Mouse (Mus musculus): Measurements from ENCODE around the gene Gramd1b.
A peak's percentile ranks its signal among the peaks of the same experiment; 100 is the strongest.

Gramd1b gene

GRCm38 (mm10) chr9:40531027-40531621 is at the start of gene Gramd1b:
Gramd1b (minus strand) TSS chr9:40531383.
- DNase-seq (ENCODE audit: low spot score) = peak; percentile 56

GRCm38 (mm10) chr9:40578726-40579625 is 47.8 kb upstream of the Gramd1b start:
- no peak for DNase-seq (ENCODE audit: low spot score)

GRCm38 (mm10) chr9:40577132-40577531 is 45.9 kb upstream of the Gramd1b start:
- no peak for DNase-seq (ENCODE audit: low spot score)

- peak; percentile 19 for DNase-seq (ENCODE audit: low spot score)
These were observed 44.1 kb upstream of the Gramd1b start for GRCm38 (mm10) chr9:40575053-40575985.

GRCm38 (mm10) chr9:40571280-40571679 is 40.1 kb upstream of the Gramd1b start:
- no peak for DNase-seq (ENCODE audit: low spot score)

- DNase-seq (ENCODE audit: low spot score) = no peak
These were observed 36.9 kb upstream of the Gramd1b start for GRCm38 (mm10) chr9:40568070-40568469.

- DNase-seq (ENCODE audit: low spot score) = no peak
These were observed 32.6 kb upstream of the Gramd1b start for GRCm38 (mm10) chr9:40563750-40564149.

- no peak for DNase-seq (ENCODE audit: low spot score)
These were observed 28.5 kb upstream of the Gramd1b start for GRCm38 (mm10) chr9:40559646-40560045.

- no peak for DNase-seq (ENCODE audit: low spot score)
These were observed 26.6 kb upstream of the Gramd1b start for GRCm38 (mm10) chr9:40557796-40558195.

GRCm38 (mm10) chr9:40556396-40556795 is 25.2 kb upstream of the Gramd1b start:
- no peak for DNase-seq (ENCODE audit: low spot score)

GRCm38 (mm10) chr9:40555243-40555642 is 24.1 kb upstream of the Gramd1b start:
- DNase-seq (ENCODE audit: low spot score) = no peak

GRCm38 (mm10) chr9:40547876-40548275 is 16.7 kb upstream of the Gramd1b start:
- no peak for DNase-seq (ENCODE audit: low spot score)

GRCm38 (mm10) chr9:40545193-40545592 is 14.0 kb upstream of the Gramd1b start:
- no peak for DNase-seq (ENCODE audit: low spot score)

GRCm38 (mm10) chr9:40539588-40540140 is 8.5 kb upstream of the Gramd1b start:
- DNase-seq (ENCODE audit: low spot score) = no peak

- peak; percentile 13 for DNase-seq (ENCODE audit: low spot score)
These were observed 6.5 kb upstream of the Gramd1b start for GRCm38 (mm10) chr9:40537708-40538105.

GRCm38 (mm10) chr9:40537044-40537707 is 6.0 kb upstream of the Gramd1b start:
- no peak for DNase-seq (ENCODE audit: low spot score)

GRCm38 (mm10) chr9:40530536-40530935 is 647 bp downstream of the Gramd1b start:
- DNase-seq (ENCODE audit: low spot score) = no peak

- no peak for DNase-seq (ENCODE audit: low spot score)
These were observed 2.5 kb downstream of the Gramd1b start for GRCm38 (mm10) chr9:40528733-40529132.

- DNase-seq (ENCODE audit: low spot score) = no peak
These were observed 4.3 kb downstream of the Gramd1b start for GRCm38 (mm10) chr9:40526928-40527327.

- no peak for DNase-seq (ENCODE audit: low spot score)
These were observed 9.0 kb downstream of the Gramd1b start for GRCm38 (mm10) chr9:40522156-40522555.

GRCm38 (mm10) chr9:40521097-40521496 is 10.1 kb downstream of the Gramd1b start:
- DNase-seq (ENCODE audit: low spot score) = no peak
